Mouse (Mus musculus) embryonic fibroblast, embryonic 13.5 days (primary cell): ENCODE results near the gene Uaca.

ENCODE experiments used
- CTCF ChIP-seq: IDR thresholded peaks from 2 replicates; pipeline ENCODE4 v1.5.1; 2011; ENCODE audit warnings: mild to moderate bottlenecking, control low read depth, low read length, moderate library complexity, borderline replicate concordance; ENCODE audit not compliant: insufficient read depth
- POLR2A ChIP-seq: IDR thresholded peaks from 2 replicates; pipeline ENCODE4 v1.6.1; 2011; ENCODE audit warnings: low read depth, mild to moderate bottlenecking, control low read depth, low read length, moderate library complexity

DNA sequence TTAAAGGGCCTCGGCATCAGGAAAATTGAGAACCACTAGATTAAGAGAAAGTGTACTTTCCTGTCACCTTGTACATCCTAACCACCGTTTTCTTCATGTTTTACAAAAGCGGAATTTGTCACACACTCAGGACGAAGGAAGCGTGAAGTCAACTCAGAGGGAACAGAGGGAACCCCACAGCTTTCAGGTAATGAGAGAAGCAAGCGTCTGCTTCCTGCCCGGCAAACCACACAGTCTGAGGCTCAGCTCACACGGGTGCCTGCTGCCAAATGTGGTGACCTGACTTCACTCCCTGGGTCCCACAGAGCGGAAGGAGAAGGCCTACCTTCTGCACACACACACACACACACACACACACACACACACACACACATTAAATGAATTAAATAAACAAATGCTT, 64.7 kb downstream of the Uaca start:
- TF ChIP-seq POLR2A (no peak), CTCF (no peak)
